Mouse (Mus musculus) small intestine, adult 2 months (tissue): ENCODE measurements at regions not wholly inside any gene's neighbourhood (a gene's known extent, or its start where the extent isn't known, plus 50 kb on each side); places are given as distances from the start of the nearest gene placed in this dataset.

Source experiments
- CTCF ChIP-seq: fragments of 200-500 bp; IDR thresholded peaks from 2 replicates; pipeline ENCODE4 v1.5.1; 2012; ENCODE audit warnings: low read depth, mild to moderate bottlenecking, control low read depth, inconsistent platforms, low read length, moderate library complexity, mixed read lengths; ENCODE audit not compliant: insufficient replicate concordance, insufficient read length; ENCODE audit errors: extremely low read depth
- POLR2A ChIP-seq: fragments of 200-500 bp; IDR thresholded peaks from 2 replicates; pipeline ENCODE4 v1.6.1; 2012; ENCODE audit warnings: low read depth, mild to moderate bottlenecking, control low read depth, inconsistent platforms, low read length, moderate library complexity

DNA sequence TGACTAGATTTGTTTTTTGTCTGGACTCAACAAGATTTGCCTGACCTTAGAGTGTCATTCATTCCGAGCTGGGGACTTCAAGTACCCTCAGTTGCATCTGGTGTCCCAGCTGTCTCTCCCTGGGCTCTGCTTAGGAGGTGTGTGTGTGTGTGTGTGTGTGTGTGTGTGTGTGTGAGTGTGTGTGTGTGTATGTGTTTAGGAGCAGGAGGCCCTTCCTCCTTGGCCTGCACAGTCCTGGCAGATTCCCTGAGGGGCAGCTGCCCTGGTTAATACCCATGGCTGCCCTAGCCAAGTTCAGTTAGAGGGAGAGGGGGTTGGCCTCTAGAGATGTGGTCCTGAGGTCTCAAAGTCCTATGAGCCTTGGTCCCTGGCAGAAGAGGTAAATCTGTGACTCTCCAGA, 329.8 kb upstream of the Zfp507 start:
- TF ChIP-seq CTCF (no peak), POLR2A (no peak)
